Mouse (Mus musculus): ENCODE data around the gene Col8a2.

GRCm38 (mm10) chr4:126251655-126252254 lies 34.8 kb upstream of the Col8a2 start:
- no peak for TF ChIP-seq CTCF (conservative IDR thresholded peaks at IDR 0.05 in 1 of 2, IDR thresholded peaks at IDR 0.05 in 1 of 2; ENCODE audit: low read depth in 2 of 2, low read length in 2 of 2)
- TF ChIP-seq NRF1 (IDR thresholded peaks at IDR 0.05; ENCODE audit: low read depth, low read length), result no peak

Measured in CH12.LX (cell line).